Mouse (Mus musculus): ENCODE data around the gene Cep164. TPM values are rescaled to one million over a fixed set of nuclear protein-coding genes. Genes with fewer than 3 reads are reported as not detected.
A peak's percentile ranks its signal among the peaks of the same experiment; 100 is the strongest.

Gene Cep164
- polyA plus RNA-seq, 1 experiment from 2014 or later, result 11.8 TPM

GRCm38 (mm10) chr9:45827663-45828290 is 714 bp downstream of the Cep164 start:
- no peaks in the 10 kb centered on the region for H3K27me3 ChIP-seq (ENCODE audit: control insufficient read depth, insufficient read depth, low read length)
- H3K9me3 ChIP-seq (ENCODE audit: control insufficient read depth, low read length), result no peaks in the 10 kb centered on the region
- ATAC-seq (ENCODE audit: low read depth), result peak; percentile 38; the same call in 1 of the 2 replicates
- peaks cover 6% of the 10 kb centered on the region for H3K4me1 ChIP-seq (ENCODE audit: control insufficient read depth, insufficient read depth, low read length)
- peak overlapping the region; percentile 64 for H3K27ac ChIP-seq (ENCODE audit: low read depth, low read length)
- H3K4me2 ChIP-seq (ENCODE audit: low read depth, low read length), result peak overlapping the region; percentile 91
- H3K4me3 ChIP-seq (ENCODE audit: low read depth, low read length), result peak overlapping the region; percentile 75
- WGBS, result 10% methylated on average over 23 of the region's 23 CpGs
- H3K9ac ChIP-seq (replicated peaks; ENCODE audit: low read depth, low read length), result peak overlapping the region; percentile 63
- H3K36me3 ChIP-seq (ENCODE audit: control insufficient read depth, insufficient read depth, low read length), result no peaks in the 10 kb centered on the region

- Histone ChIP-seq H3K27ac (ENCODE audit: low read depth, low read length) (no peak overlapping the region), H3K9me3 (ENCODE audit: control insufficient read depth, low read length) (no peaks in the 10 kb centered on the region), H3K4me1 (ENCODE audit: control insufficient read depth, insufficient read depth, low read length) (no peaks in the 10 kb centered on the region), H3K36me3 (ENCODE audit: control insufficient read depth, insufficient read depth, low read length) (peaks cover 2% of the 10 kb centered on the region; the same call in 1 of the 2 replicates), H3K9ac (replicated peaks; ENCODE audit: low read depth, low read length) (no peak overlapping the region), H3K27me3 (ENCODE audit: control insufficient read depth, insufficient read depth, low read length) (no peaks in the 10 kb centered on the region), H3K4me2 (ENCODE audit: low read depth, low read length) (no peak overlapping the region), H3K4me3 (ENCODE audit: low read depth, low read length) (no peak overlapping the region)
- ATAC-seq (ENCODE audit: low read depth), result no peak
- 91% methylated on average over 9 of the region's 9 CpGs for WGBS
Measured at GRCm38 (mm10) chr9:45818406-45819011, 10.0 kb downstream of the Cep164 start.

- Histone ChIP-seq H3K27ac (ENCODE audit: low read depth, low read length) (peak overlapping the region; percentile 48), H3K4me2 (ENCODE audit: low read depth, low read length) (no peak overlapping the region), H3K27me3 (ENCODE audit: control insufficient read depth, insufficient read depth, low read length) (no peaks in the 10 kb centered on the region), H3K4me3 (ENCODE audit: low read depth, low read length) (no peak overlapping the region), H3K4me1 (ENCODE audit: control insufficient read depth, insufficient read depth, low read length) (no peaks in the 10 kb centered on the region), H3K9me3 (ENCODE audit: control insufficient read depth, low read length) (no peaks in the 10 kb centered on the region), H3K36me3 (ENCODE audit: control insufficient read depth, insufficient read depth, low read length) (peaks cover 2% of the 10 kb centered on the region; the same call in 1 of the 2 replicates), H3K9ac (replicated peaks; ENCODE audit: low read depth, low read length) (no peak overlapping the region)
- 78% methylated on average over 10 of the region's 10 CpGs for WGBS
- no peak for ATAC-seq (ENCODE audit: low read depth)
Measured at GRCm38 (mm10) chr9:45815525-45815924, 13.0 kb downstream of the Cep164 start.

- no peak overlapping the region for H3K4me3 ChIP-seq (ENCODE audit: low read depth, low read length)
- no peaks in the 10 kb centered on the region for H3K4me1 ChIP-seq (ENCODE audit: control insufficient read depth, insufficient read depth, low read length)
- no peak for ATAC-seq (ENCODE audit: low read depth)
- no peaks in the 10 kb centered on the region for H3K27me3 ChIP-seq (ENCODE audit: control insufficient read depth, insufficient read depth, low read length)
- H3K4me2 ChIP-seq (ENCODE audit: low read depth, low read length), result no peak overlapping the region
- no peak overlapping the region for H3K9ac ChIP-seq (replicated peaks; ENCODE audit: low read depth, low read length)
- no peaks in the 10 kb centered on the region for H3K9me3 ChIP-seq (ENCODE audit: control insufficient read depth, low read length)
- peak overlapping the region; percentile 48 for H3K27ac ChIP-seq (ENCODE audit: low read depth, low read length)
- peaks cover 2% of the 10 kb centered on the region; the same call in 1 of the 2 replicates for H3K36me3 ChIP-seq (ENCODE audit: control insufficient read depth, insufficient read depth, low read length)
- WGBS, result 79% methylated on average over 9 of the region's 9 CpGs
Measured at GRCm38 (mm10) chr9:45815113-45815512, 13.4 kb downstream of the Cep164 start.

GRCm38 (mm10) chr9:45811946-45812345 is 16.5 kb downstream of the Cep164 start:
- ATAC-seq (ENCODE audit: low read depth), result no peak
- WGBS, result 87% methylated on average over 5 of the region's 5 CpGs

GRCm38 (mm10) chr9:45807761-45808160 is 20.7 kb downstream of the Cep164 start:
- no peaks in the 10 kb centered on the region for H3K27me3 ChIP-seq (ENCODE audit: control insufficient read depth, insufficient read depth, low read length)
- 94% methylated on average over 8 of the region's 8 CpGs for WGBS
- no peak overlapping the region for H3K4me2 ChIP-seq (ENCODE audit: low read depth, low read length)
- no peak for ATAC-seq (ENCODE audit: low read depth)
- peaks cover 4% of the 10 kb centered on the region; the same call in 1 of the 2 replicates for H3K36me3 ChIP-seq (ENCODE audit: control insufficient read depth, insufficient read depth, low read length)
- no peak overlapping the region for H3K27ac ChIP-seq (ENCODE audit: low read depth, low read length)
- H3K4me3 ChIP-seq (ENCODE audit: low read depth, low read length), result no peak overlapping the region
- H3K4me1 ChIP-seq (ENCODE audit: control insufficient read depth, insufficient read depth, low read length), result no peaks in the 10 kb centered on the region
- no peak overlapping the region for H3K9ac ChIP-seq (replicated peaks; ENCODE audit: low read depth, low read length)
- no peaks in the 10 kb centered on the region for H3K9me3 ChIP-seq (ENCODE audit: control insufficient read depth, low read length)

More at GRCm38 (mm10) chr9:45811946-45812345, 16.5 kb downstream of the Cep164 start:
- no peak overlapping the region for H3K4me2 ChIP-seq (ENCODE audit: low read depth, low read length)
- no peaks in the 10 kb centered on the region for H3K27me3 ChIP-seq (ENCODE audit: control insufficient read depth, insufficient read depth, low read length)
- H3K9ac ChIP-seq (replicated peaks; ENCODE audit: low read depth, low read length), result no peak overlapping the region
- H3K36me3 ChIP-seq (ENCODE audit: control insufficient read depth, insufficient read depth, low read length), result no peaks in the 10 kb centered on the region; the same call in 1 of the 2 replicates
- no peak overlapping the region for H3K4me3 ChIP-seq (ENCODE audit: low read depth, low read length)
- no peak overlapping the region for H3K27ac ChIP-seq (ENCODE audit: low read depth, low read length)
- no peaks in the 10 kb centered on the region for H3K9me3 ChIP-seq (ENCODE audit: control insufficient read depth, low read length)
- no peaks in the 10 kb centered on the region for H3K4me1 ChIP-seq (ENCODE audit: control insufficient read depth, insufficient read depth, low read length)

- Histone ChIP-seq H3K9me3 (ENCODE audit: control insufficient read depth, low read length) (no peaks in the 10 kb centered on the region), H3K36me3 (ENCODE audit: control insufficient read depth, insufficient read depth, low read length) (peaks cover 4% of the 10 kb centered on the region; the same call in 1 of the 2 replicates), H3K4me3 (ENCODE audit: low read depth, low read length) (no peak overlapping the region), H3K27ac (ENCODE audit: low read depth, low read length) (no peak overlapping the region), H3K4me1 (ENCODE audit: control insufficient read depth, insufficient read depth, low read length) (no peaks in the 10 kb centered on the region), H3K9ac (replicated peaks; ENCODE audit: low read depth, low read length) (no peak overlapping the region), H3K27me3 (ENCODE audit: control insufficient read depth, insufficient read depth, low read length) (no peaks in the 10 kb centered on the region), H3K4me2 (ENCODE audit: low read depth, low read length) (no peak overlapping the region)
- WGBS, result 88% methylated on average over 11 of the region's 11 CpGs
- ATAC-seq (ENCODE audit: low read depth), result no peak
Measured at GRCm38 (mm10) chr9:45807337-45807736, 21.2 kb downstream of the Cep164 start.

GRCm38 (mm10) chr9:45806847-45807246 is 21.6 kb downstream of the Cep164 start:
- Histone ChIP-seq H3K4me3 (ENCODE audit: low read depth, low read length) (no peak overlapping the region), H3K4me1 (ENCODE audit: control insufficient read depth, insufficient read depth, low read length) (no peaks in the 10 kb centered on the region), H3K9ac (replicated peaks; ENCODE audit: low read depth, low read length) (no peak overlapping the region), H3K27ac (ENCODE audit: low read depth, low read length) (no peak overlapping the region), H3K9me3 (ENCODE audit: control insufficient read depth, low read length) (no peaks in the 10 kb centered on the region), H3K27me3 (ENCODE audit: control insufficient read depth, insufficient read depth, low read length) (no peaks in the 10 kb centered on the region), H3K36me3 (ENCODE audit: control insufficient read depth, insufficient read depth, low read length) (peaks cover 4% of the 10 kb centered on the region; the same call in 1 of the 2 replicates), H3K4me2 (ENCODE audit: low read depth, low read length) (no peak overlapping the region)
- ATAC-seq (ENCODE audit: low read depth), result no peak
- WGBS, result 95% methylated on average over 11 of the region's 11 CpGs

GRCm38 (mm10) chr9:45803070-45803774 is 25.3 kb downstream of the Cep164 start:
- H3K27ac ChIP-seq (ENCODE audit: low read depth, low read length), result no peak overlapping the region
- no peaks in the 10 kb centered on the region for H3K27me3 ChIP-seq (ENCODE audit: control insufficient read depth, insufficient read depth, low read length)
- ATAC-seq (ENCODE audit: low read depth), result no peak
- no peak overlapping the region for H3K4me2 ChIP-seq (ENCODE audit: low read depth, low read length)
- peaks cover 9% of the 10 kb centered on the region; the same call in 1 of the 2 replicates for H3K36me3 ChIP-seq (ENCODE audit: control insufficient read depth, insufficient read depth, low read length)
- no peak overlapping the region for H3K4me3 ChIP-seq (ENCODE audit: low read depth, low read length)
- peaks cover 4% of the 10 kb centered on the region; the same call in 1 of the 2 replicates for H3K4me1 ChIP-seq (ENCODE audit: control insufficient read depth, insufficient read depth, low read length)
- H3K9ac ChIP-seq (replicated peaks; ENCODE audit: low read depth, low read length), result no peak overlapping the region
- 83% methylated on average over 21 of the region's 21 CpGs for WGBS
- H3K9me3 ChIP-seq (ENCODE audit: control insufficient read depth, low read length), result no peaks in the 10 kb centered on the region

Data from neural tube, embryonic 14.5 days (tissue).